Mouse (Mus musculus) liver, adult 2 months (tissue): ENCODE data around the gene Olfr816. TPM values are rescaled to one million over a fixed set of nuclear protein-coding genes. Genes with fewer than 3 reads are reported as not detected.
"Not testable (repeated sequence)": the region's sequence is repeated elsewhere in the genome, so short reads cannot be mapped to it uniquely, and the experiment has no call there.

Experiments used
- DNase-seq: peaks from one replicate; pipeline ENCODE4 v3.0.0-alpha.2; 2011; ENCODE audit warnings: low read depth, low spot score; ENCODE audit errors: extremely low read depth
- H3K27ac ChIP-seq: fragments of 200-500 bp; replicated peaks from 2 replicates; pipeline ENCODE4 v1.5.1; 2012; ENCODE audit warnings: low read depth, mild to moderate bottlenecking, control low read depth, inconsistent platforms, low read length; ENCODE audit not compliant: insufficient read depth
- H3K27me3 ChIP-seq: fragments of 200-500 bp; 2 replicates; pipeline ENCODE4 v1.6.1; 2012; ENCODE audit warnings: mild to moderate bottlenecking, moderate library complexity, low read length, inconsistent platforms; ENCODE audit not compliant: control insufficient read depth, insufficient read depth
- H3K36me3 ChIP-seq: fragments of 200-500 bp; 2 replicates; pipeline ENCODE4 v1.6.1; 2012; ENCODE audit warnings: low read length, inconsistent platforms; ENCODE audit not compliant: control insufficient read depth, insufficient read depth
- H3K4me1 ChIP-seq: fragments of 200-500 bp; 2 replicates; pipeline ENCODE4 v1.6.1; 2011; ENCODE audit warnings: low read length; ENCODE audit not compliant: control insufficient read depth, insufficient read depth
- H3K4me3 ChIP-seq: fragments of 200-500 bp; 2 replicates; pipeline ENCODE4 v1.5.1; 2011; ENCODE audit warnings: low read depth, mild to moderate bottlenecking, control low read depth, low read length, moderate library complexity; ENCODE audit not compliant: insufficient read depth
- H3K79me2 ChIP-seq: fragments of 200-500 bp; 2 replicates; pipeline ENCODE4 v1.6.1; 2012; ENCODE audit warnings: inconsistent platforms, mild to moderate bottlenecking, low read length, moderate library complexity; ENCODE audit not compliant: control insufficient read depth, insufficient read depth
- H3K9ac ChIP-seq: fragments of 200-500 bp; 2 replicates; pipeline ENCODE4 v1.6.1; 2012; ENCODE audit warnings: low read depth, mild to moderate bottlenecking, control low read depth, inconsistent platforms, low read length
- CTCF ChIP-seq: fragments of 200-500 bp; IDR thresholded peaks from 2 replicates; pipeline ENCODE4 v1.5.1; 2011; ENCODE audit warnings: low read depth, low read length, control low read depth
- POLR2A ChIP-seq: fragments of 200-500 bp; IDR thresholded peaks from 2 replicates; pipeline ENCODE4 v1.6.1; 2011; ENCODE audit warnings: low read length, control low read depth; ENCODE audit not compliant: insufficient read depth; ENCODE audit errors: extremely low read depth
- WGBS: fragments of 180-500 bp; shearing (Covaris S2); methylation state at CpG from one replicate; pipeline ENCODE4 v1.1.7; 2018; 5-methylcytosine and 5-hydroxymethylcytosine counted together
- polyA plus RNA-seq: library from polyadenylated mRNA; depleted of rRNA; stranded (reverse); fragments of >200 nt; gene quantifications from 2 replicates; pipeline ENCODE4 v1.2.3, GENCODE M21; 2012; rRNA removed
- total RNA-seq: library from RNA; depleted of rRNA; stranded (reverse); fragments of >200 nt; gene quantifications from 2 replicates; pipeline ENCODE4 v1.2.3, GENCODE M21; 2014; rRNA removed

The Olfr816 gene
- total RNA-seq (not detected in 2 replicates), polyA plus RNA-seq (not detected in 2 replicates)

- H3K27ac ChIP-seq = no peak within 1 kb of the TSS
- H3K79me2 ChIP-seq = no peaks in the 10 kb centered on the region
- H3K36me3 ChIP-seq = no peaks in the 10 kb centered on the region
- no peak within 1 kb of the TSS for H3K4me3 ChIP-seq
- no peaks in the 10 kb centered on the region for H3K4me1 ChIP-seq
- TF ChIP-seq POLR2A (no peak), CTCF (no peak)
- no peak for DNase-seq
- WGBS = 47% methylated on average over 1 of the region's 1 CpGs
- no peaks in the 10 kb centered on the region for H3K27me3 ChIP-seq
- H3K9ac ChIP-seq = no peak within 1 kb of the TSS
Measured at GRCm38 (mm10) chr10:129915497-129915896, at the start of gene Olfr816. Olfr816 (minus strand) TSS chr10:129915597.

- Histone ChIP-seq H3K27ac (no peak within 1 kb of the TSS), H3K9ac (no peak within 1 kb of the TSS), H3K27me3 (no peaks in the 10 kb centered on the region), H3K36me3 (no peaks in the 10 kb centered on the region), H3K4me3 (no peak within 1 kb of the TSS), H3K4me1 (no peaks in the 10 kb centered on the region), H3K79me2 (no peaks in the 10 kb centered on the region)
- TF ChIP-seq CTCF (no peak), POLR2A (no peak)
- DNase-seq = no peak
- WGBS = 89% methylated on average over 2 of the region's 2 CpGs
Measured at GRCm38 (mm10) chr10:129949000-129949399, 33.6 kb upstream of the Olfr816 start, which contains the start of gene Olfr818. Olfr818 (minus strand) TSS chr10:129949100.

- H3K79me2 ChIP-seq, H3K4me3 ChIP-seq, DNase-seq, H3K36me3 ChIP-seq, H3K9ac ChIP-seq, H3K27me3 ChIP-seq, H3K4me1 ChIP-seq, H3K27ac ChIP-seq: not testable (repeated sequence)
- 50% methylated on average over 1 of the region's 1 CpGs for WGBS
Measured at GRCm38 (mm10) chr10:129905767-129906166, 9.6 kb downstream of the Olfr816 start, which contains the start of gene Olfr815. Olfr815 (minus strand) TSS chr10:129905867.

GRCm38 (mm10) chr10:129885934-129886333 lies 29.5 kb downstream of the Olfr816 start:
- no peaks in the 10 kb centered on the region for H3K36me3 ChIP-seq
- H3K4me3 ChIP-seq = no peak overlapping the region
- 85% methylated on average over 7 of the region's 7 CpGs for WGBS
- no peak overlapping the region for H3K9ac ChIP-seq
- no peaks in the 10 kb centered on the region for H3K27me3 ChIP-seq
- no peak for DNase-seq
- H3K27ac ChIP-seq = no peak overlapping the region
- no peaks in the 10 kb centered on the region for H3K79me2 ChIP-seq
- H3K4me1 ChIP-seq = no peaks in the 10 kb centered on the region
- TF ChIP-seq CTCF (no peak), POLR2A (no peak)

GRCm38 (mm10) chr10:129885496-129885895 lies 29.9 kb downstream of the Olfr816 start:
- whole genome bisulfite sequencing = 78% methylated on average over 6 of the region's 6 CpGs
- not testable (repeated sequence) for H3K27me3 ChIP-seq, H3K27ac ChIP-seq, H3K79me2 ChIP-seq, H3K36me3 ChIP-seq, H3K4me1 ChIP-seq, H3K4me3 ChIP-seq, DNase-seq, H3K9ac ChIP-seq

GRCm38 (mm10) chr10:129879751-129880150 lies 35.6 kb downstream of the Olfr816 start, which contains the start of gene Olfr814:
Olfr814 (minus strand) TSS chr10:129879851.
- 71% methylated on average over 1 of the region's 1 CpGs for WGBS
- H3K4me1 ChIP-seq, H3K9ac ChIP-seq, H3K27ac ChIP-seq, H3K79me2 ChIP-seq, DNase-seq, H3K4me3 ChIP-seq, H3K36me3 ChIP-seq, H3K27me3 ChIP-seq: not testable (repeated sequence)

Other genes with a start within 250 kb of the Olfr816 start
- not detected in 2 replicates for gene Olfr801, start 241.7 kb downstream of the Olfr816 start, total RNA-seq
- not detected in 2 replicates for gene Olfr801, start 241.7 kb downstream of the Olfr816 start, polyA plus RNA-seq
- gene Olfr802, start 227.4 kb downstream of the Olfr816 start, total RNA-seq = not detected in 2 replicates
- gene Olfr802, start 227.4 kb downstream of the Olfr816 start, polyA plus RNA-seq = not detected in 2 replicates
- not detected in 2 replicates for gene Olfr803, start 221.3 kb downstream of the Olfr816 start, total RNA-seq
- not detected in 2 replicates for gene Olfr803, start 221.3 kb downstream of the Olfr816 start, polyA plus RNA-seq
- gene Olfr804, start 212.4 kb downstream of the Olfr816 start, total RNA-seq = not detected in 2 replicates
- not detected in 2 replicates for gene Olfr804, start 212.4 kb downstream of the Olfr816 start, polyA plus RNA-seq
- gene Olfr805, start 186.2 kb downstream of the Olfr816 start, total RNA-seq = not detected in 2 replicates
- gene Olfr805, start 186.2 kb downstream of the Olfr816 start, polyA plus RNA-seq = not detected in 2 replicates
- gene Olfr806, start 173.7 kb downstream of the Olfr816 start, total RNA-seq = not detected in 2 replicates
- not detected in 2 replicates for gene Olfr806, start 173.7 kb downstream of the Olfr816 start, polyA plus RNA-seq
- gene Olfr807, start 157.8 kb downstream of the Olfr816 start, total RNA-seq = not detected in 2 replicates
- gene Olfr807, start 157.8 kb downstream of the Olfr816 start, polyA plus RNA-seq = not detected in 2 replicates
- not detected in 2 replicates for gene Olfr808, start 150.1 kb downstream of the Olfr816 start, total RNA-seq
- not detected in 2 replicates for gene Olfr808, start 150.1 kb downstream of the Olfr816 start, polyA plus RNA-seq
- not detected in 2 replicates for gene Olfr809, start 141.0 kb downstream of the Olfr816 start, total RNA-seq
- gene Olfr809, start 141.0 kb downstream of the Olfr816 start, polyA plus RNA-seq = not detected in 2 replicates
- not detected in 2 replicates for gene Olfr810, start 120.7 kb downstream of the Olfr816 start, total RNA-seq
- gene Olfr810, start 120.7 kb downstream of the Olfr816 start, polyA plus RNA-seq = not detected in 2 replicates
- gene Olfr811, start 111.2 kb downstream of the Olfr816 start, total RNA-seq = not detected in 2 replicates
- gene Olfr811, start 111.2 kb downstream of the Olfr816 start, polyA plus RNA-seq = not detected in 2 replicates
- gene Olfr812, start 69.5 kb downstream of the Olfr816 start, total RNA-seq = not detected in 2 replicates
- not detected in 2 replicates for gene Olfr812, start 69.5 kb downstream of the Olfr816 start, polyA plus RNA-seq
- gene Olfr813, start 60.2 kb downstream of the Olfr816 start, total RNA-seq = not detected in 2 replicates
- not detected in 2 replicates for gene Olfr813, start 60.2 kb downstream of the Olfr816 start, polyA plus RNA-seq
- not detected in 2 replicates for gene Olfr814, start 35.7 kb downstream of the Olfr816 start, total RNA-seq
- gene Olfr814, start 35.7 kb downstream of the Olfr816 start, polyA plus RNA-seq = not detected in 2 replicates
- gene Olfr815, start 9.7 kb downstream of the Olfr816 start, total RNA-seq = 0.13 TPM in 1 of 2 replicates, not detected in the other
- not detected in 2 replicates for gene Olfr815, start 9.7 kb downstream of the Olfr816 start, polyA plus RNA-seq
- not detected in 2 replicates for gene Olfr818, start 33.5 kb upstream of the Olfr816 start, total RNA-seq
- not detected in 2 replicates for gene Olfr818, start 33.5 kb upstream of the Olfr816 start, polyA plus RNA-seq
- not detected in 2 replicates for gene Olfr819, start 51.7 kb upstream of the Olfr816 start, total RNA-seq
- gene Olfr819, start 51.7 kb upstream of the Olfr816 start, polyA plus RNA-seq = not detected in 2 replicates
- not detected in 2 replicates for gene Olfr247, start 60.5 kb upstream of the Olfr816 start, total RNA-seq
- gene Olfr247, start 60.5 kb upstream of the Olfr816 start, polyA plus RNA-seq = not detected in 2 replicates
- gene Gm10310, start 69.5 kb upstream of the Olfr816 start, total RNA-seq = not detected in 2 replicates
- gene Gm10310, start 69.5 kb upstream of the Olfr816 start, polyA plus RNA-seq = not detected in 2 replicates
- not detected in 2 replicates for gene Olfr820, start 97.0 kb upstream of the Olfr816 start, total RNA-seq
- not detected in 2 replicates for gene Olfr820, start 97.0 kb upstream of the Olfr816 start, polyA plus RNA-seq
- not detected in 2 replicates for gene Olfr821, start 114.8 kb upstream of the Olfr816 start, total RNA-seq
- not detected in 2 replicates for gene Olfr821, start 114.8 kb upstream of the Olfr816 start, polyA plus RNA-seq
- gene Olfr822, start 155.6 kb upstream of the Olfr816 start, total RNA-seq = not detected in 2 replicates
- gene Olfr822, start 155.6 kb upstream of the Olfr816 start, polyA plus RNA-seq = not detected in 2 replicates
- not detected in 2 replicates for gene Olfr823, start 199.8 kb upstream of the Olfr816 start, total RNA-seq
- gene Olfr823, start 199.8 kb upstream of the Olfr816 start, polyA plus RNA-seq = not detected in 2 replicates
- not detected in 2 replicates for gene Olfr824, start 214.4 kb upstream of the Olfr816 start, total RNA-seq
- gene Olfr824, start 214.4 kb upstream of the Olfr816 start, polyA plus RNA-seq = not detected in 2 replicates